Mouse (Mus musculus) left cerebral cortex, adult 8-10 months (tissue): ENCODE measurements around the gene Gm38655. TPM values are rescaled to one million over a fixed set of nuclear protein-coding genes. Genes with fewer than 3 reads are reported as not detected.
"Not testable (repeated sequence)": the region's sequence is repeated elsewhere in the genome, so short reads cannot be mapped to it uniquely, and the experiment has no call there.

Source experiments
- DNase-seq, 2 experiments: peaks; one replicate each; pipeline ENCODE4 v3.0.0; 2022; ENCODE audit warnings: low spot score in 2 of 2
- total RNA-seq, 4 experiments: library from RNA; stranded (reverse); gene quantifications; 2 replicates each; pipeline ENCODE4 v1.2.4; 2022

The Gm38655 gene
- total RNA-seq, 4 experiments from 2014 or later = 0.42 TPM; not detected in 3

- no peak for DNase-seq
These were observed 2.7 kb downstream of the Gm38655 start for GRCm38 (mm10) chr17:25172558-25172957.

GRCm38 (mm10) chr17:25169706-25170105, 5.6 kb downstream of the Gm38655 start:
- DNase-seq = no peak

DNA sequence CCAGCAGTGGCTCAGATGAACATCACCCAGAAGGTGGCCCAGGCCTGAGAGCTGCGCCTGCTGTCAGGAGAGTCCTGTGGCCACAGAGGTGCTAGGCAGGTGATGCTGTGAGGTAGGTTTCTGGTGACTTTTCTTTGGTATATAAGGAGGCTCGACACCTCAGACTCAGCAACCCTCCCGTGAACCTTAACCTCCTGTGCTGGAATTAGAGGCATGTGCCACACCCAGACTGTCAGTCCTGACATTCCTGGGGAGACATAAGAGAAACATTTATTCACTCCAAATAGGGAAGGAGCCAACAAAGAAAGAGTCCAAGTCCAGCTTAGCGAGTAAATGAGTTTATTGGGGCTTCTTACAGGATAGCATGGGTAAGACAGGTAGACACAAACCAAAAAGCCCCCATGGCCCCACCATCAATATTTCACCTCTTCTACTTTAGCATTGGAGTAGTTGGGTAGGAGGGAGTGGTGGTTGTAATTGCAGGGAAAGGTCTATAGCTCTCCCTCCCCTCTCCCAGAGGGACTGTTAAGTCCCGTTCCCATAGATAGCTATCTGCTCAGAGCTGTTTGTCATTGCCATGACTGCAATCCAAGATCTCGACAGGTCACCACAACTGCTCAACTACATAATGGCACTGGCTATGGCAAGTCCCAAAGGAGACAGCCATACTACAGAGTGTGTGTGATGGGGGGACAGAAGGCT, 9.2 kb downstream of the Gm38655 start:
- no peak for DNase-seq

DNA sequence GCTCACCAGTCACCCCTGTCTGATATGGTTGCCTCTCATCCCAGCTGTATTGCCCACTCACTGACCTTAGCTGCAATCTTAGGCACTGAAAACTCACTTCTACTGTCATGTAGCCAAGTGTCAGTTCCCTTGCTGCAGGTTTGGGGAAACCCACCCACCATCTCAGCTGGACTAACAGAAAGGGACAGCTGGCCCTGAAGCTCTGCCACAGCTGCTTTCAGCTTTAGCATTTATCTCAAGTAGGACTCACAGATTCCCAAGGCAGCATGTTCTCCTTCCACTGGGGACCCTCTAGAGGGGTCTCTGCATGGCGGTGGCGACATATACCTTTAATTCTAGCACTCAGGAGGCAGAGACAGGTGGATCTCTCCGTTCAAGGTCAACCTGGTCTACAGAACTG, 10.5 kb downstream of the Gm38655 start:
- no peak for DNase-seq

GRCm38 (mm10) chr17:25163387-25163786, 11.9 kb downstream of the Gm38655 start:
- no peak for DNase-seq

DNA sequence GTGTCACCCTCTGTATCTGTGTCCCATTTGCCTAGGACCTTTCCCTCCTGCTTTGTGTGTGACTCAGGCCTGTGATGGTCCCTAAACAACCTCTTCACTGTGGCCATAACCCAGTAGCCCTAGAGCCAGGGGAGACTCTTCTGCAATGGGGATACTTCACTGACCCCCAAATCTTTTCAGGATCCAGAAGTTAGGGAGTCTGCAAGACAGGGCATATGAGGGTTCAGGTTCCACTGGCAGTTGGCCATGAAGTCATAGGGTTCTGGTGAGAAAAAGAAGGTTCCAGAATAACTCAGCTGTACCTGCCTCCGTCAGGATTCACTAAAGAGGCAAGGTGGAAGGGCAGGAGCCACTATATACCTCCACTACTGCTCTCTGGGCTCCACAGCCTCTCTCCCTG, 13.1 kb downstream of the Gm38655 start, which contains the start of gene Ccdc154:
Ccdc154 (plus strand) TSS at position 301 of the 400 bp plus-strand sequence.
- DNase-seq = no peak

DNA sequence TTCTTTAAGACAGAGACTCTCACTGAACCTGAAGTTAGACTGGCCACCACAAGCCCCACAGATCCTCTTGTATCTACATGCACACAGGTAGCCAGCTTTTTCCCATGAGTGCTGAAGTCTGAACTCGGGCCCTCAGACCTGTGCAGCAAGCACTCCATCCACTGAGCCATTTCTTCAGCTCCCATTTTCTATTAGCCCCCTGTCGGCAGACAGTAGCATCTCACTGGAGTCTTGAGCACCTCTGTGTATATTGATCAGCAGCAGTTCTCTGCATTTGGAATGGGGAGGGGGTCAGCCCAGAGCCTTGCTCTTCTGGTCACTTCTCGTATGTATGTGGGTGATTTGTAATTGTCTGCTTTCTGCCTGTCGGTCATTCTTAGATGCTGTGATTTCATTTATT, 35.3 kb downstream of the Gm38655 start:
- DNase-seq = no peak

DNA sequence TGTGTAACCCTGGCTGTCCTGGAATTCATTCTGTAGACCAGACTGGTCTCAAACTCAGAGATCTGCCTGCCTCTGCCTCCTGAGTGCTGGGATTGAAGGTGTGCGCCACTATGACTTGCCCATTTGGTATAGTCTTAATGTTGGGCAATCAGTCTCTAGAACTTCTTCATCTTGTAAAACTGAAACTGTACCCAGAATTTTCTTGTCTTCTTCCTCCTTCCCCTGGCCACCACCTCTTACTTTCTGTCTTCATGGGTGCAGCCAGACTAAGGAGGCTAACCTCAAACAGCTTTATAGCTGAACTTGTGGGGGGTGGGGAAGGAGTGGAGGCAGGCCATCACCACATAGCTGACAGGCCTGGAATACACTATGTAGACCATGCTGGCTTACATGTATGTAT, 36.5 kb downstream of the Gm38655 start:
- no peak for DNase-seq

GRCm38 (mm10) chr17:25135622-25136021, 39.6 kb downstream of the Gm38655 start:
- DNase-seq = no peak

DNA sequence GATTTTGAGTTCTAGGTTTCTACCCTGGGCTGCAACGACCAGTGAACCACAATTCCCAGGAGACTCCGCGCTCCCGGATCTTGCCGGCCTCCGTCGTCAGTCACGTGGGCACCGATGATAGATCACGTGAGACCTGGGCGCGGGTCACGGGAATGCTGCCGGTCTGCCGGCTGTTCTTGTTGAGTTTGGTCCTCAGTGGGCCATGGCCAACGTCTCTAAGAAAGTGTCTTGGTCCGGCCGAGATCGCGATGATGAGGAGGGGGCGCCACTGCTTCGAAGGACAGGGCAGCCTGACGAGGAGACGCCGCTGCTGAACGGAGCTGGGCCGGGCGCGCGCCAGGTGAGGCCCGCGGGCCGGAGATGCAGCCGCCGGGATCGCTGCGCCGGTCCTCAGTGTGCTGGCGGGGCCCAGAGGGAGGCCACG, 42.0 kb downstream of the Gm38655 start, which contains the start of gene Clcn7:
Clcn7 (plus strand) TSS at position 117 of the 424 bp plus-strand sequence.
- DNase-seq = peak; percentile 91 to 93

DNA sequence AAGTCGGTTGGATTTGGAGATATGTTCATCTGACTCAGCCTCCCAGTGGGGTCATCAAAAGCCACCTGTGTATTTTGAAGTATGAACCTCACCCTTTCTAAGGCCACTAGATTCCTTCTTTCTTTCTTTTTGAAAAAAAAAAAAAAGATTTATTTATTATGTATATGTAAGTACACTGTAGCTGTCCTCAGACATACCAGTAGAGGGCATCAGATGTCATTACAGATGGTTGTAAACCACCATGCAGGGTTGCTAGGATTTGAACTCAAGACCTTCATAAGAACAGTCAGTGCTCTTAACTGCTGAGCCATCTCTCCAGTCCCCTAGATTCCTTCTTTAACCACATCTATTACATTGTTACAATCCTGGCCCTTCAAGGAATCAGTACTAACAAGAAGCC, 45.2 kb downstream of the Gm38655 start:
- no peak for DNase-seq

DNA sequence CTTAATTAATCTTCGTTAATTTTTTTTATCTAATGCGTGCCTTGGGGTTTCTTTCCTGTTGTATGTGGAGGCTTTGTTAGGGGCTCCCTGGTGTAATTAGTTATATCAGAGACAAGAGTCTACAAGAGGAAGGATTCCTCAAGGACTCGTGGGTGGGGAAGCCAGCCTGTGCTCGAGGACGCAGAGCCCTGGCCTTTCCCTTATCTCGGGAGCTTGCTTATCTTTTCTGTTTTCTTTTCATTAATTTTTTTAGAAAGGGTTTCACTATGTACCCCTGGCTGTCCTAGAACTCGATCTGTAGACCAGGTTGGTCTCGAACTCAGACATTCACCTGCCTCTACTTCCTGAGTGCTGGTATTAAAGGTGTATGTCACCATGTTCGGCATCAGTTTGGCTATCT, 47.6 kb downstream of the Gm38655 start:
- no peak for DNase-seq

DNA sequence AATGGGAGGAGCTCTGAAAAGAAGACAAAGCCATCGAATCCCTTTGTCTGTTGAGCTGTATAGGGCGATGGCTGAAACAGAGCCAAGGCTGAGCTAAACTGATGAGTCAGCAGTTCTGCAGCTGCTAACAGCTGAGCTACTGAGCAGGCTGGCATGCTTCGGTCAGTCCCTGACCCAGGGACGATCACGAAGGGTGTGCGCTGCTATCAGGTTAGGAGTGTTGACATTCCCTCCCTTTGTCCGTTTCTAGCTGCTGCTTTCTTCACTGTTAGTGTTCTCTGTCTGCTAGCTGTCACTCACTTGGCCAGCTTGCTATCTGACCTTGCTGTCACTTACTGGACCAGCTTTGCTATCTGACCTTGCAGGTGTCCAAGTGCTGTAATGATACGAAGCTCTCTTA, 48.2 kb downstream of the Gm38655 start:
- DNase-seq = no peak

DNA sequence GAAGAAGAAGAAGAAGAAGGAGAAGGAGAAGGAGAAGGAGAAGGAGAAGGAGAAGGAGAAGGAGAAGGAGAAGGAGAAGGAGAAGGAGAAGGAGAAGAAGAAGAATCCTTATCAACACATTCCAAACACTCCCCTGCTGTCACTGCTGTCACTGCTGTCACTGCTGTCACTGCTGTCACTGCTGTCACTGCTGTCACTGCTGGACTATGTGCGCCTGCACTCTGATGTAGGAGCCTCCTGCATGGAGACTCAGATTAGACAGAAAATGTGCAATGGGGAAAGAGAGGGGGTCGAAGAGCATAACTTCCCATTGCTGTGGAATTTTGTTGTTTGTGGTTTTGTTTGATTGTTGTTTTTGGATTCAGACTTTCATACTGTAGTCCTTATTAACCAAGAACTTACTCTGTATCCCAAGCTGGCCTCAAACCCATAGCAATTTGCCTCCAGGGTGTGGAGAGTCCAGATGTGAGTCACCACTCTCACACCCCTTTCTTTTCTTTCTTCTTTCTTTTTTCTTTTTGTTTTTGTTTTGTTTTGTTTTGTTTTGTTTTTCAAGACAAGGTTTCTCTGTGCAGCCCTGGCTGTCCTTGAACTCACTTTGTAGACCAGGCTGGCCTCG, 49.7 kb downstream of the Gm38655 start:
- DNase-seq = not testable (repeated sequence)

DNA sequence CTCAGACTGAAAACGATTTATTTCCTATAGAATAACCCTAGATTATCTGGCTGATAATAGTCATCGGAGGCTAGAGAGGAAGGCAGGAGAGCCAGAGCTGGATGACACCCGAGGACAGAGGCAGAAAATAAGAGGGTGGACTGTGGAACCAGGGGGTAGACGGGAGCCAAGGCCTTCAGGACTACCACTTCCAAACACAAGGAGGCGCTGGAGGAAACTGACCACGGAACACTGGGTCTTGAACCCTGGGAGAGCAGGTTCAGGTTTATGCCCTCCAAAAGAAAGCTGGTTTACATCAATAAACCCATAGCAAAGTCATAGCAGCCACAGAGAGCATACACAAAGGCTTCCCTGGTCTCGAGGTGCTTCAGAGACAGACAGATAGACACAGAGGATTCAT, 51.3 kb downstream of the Gm38655 start:
- no peak for DNase-seq

Other genes starting within 250 kb of the Gm38655 start
- gene Mapk8ip3, start 238.5 kb downstream of the Gm38655 start, total RNA-seq = 100 to 1,000 TPM; 348 to 379 (median 363) TPM
- gene Jpt2, start 214.8 kb downstream of the Gm38655 start, total RNA-seq = 1 to 10 TPM; 5.4 to 7.7 (median 7.0) TPM
- 10 to 100 TPM; 25.7 to 28.9 (median 26.7) TPM for gene Cramp1l, start 159.7 kb downstream of the Gm38655 start, total RNA-seq
- gene Ift140, start 159.4 kb downstream of the Gm38655 start, total RNA-seq = 10 to 100 TPM; 17.4 to 21.5 (median 20.3) TPM
- 10 to 100 TPM in 3 of 4 experiments, 1 to 10 TPM in 1; 7.5 to 11.2 (median 10.6) TPM for gene Tmem204, start 91.9 kb downstream of the Gm38655 start, total RNA-seq
- gene Telo2, start 59.5 kb downstream of the Gm38655 start, total RNA-seq = 10 to 100 TPM; 22.6 to 34.6 (median 28.6) TPM
- under 1 TPM; 0.65 to 0.96 (median 0.75) TPM for gene Ptx4, start 54.7 kb downstream of the Gm38655 start, total RNA-seq
- gene Clcn7, start 42.1 kb downstream of the Gm38655 start, total RNA-seq = 10 to 100 TPM; 50.0 to 54.5 (median 51.1) TPM
- not detected for gene Ccdc154, start 13.0 kb downstream of the Gm38655 start, total RNA-seq
- gene BC003965, start 9.1 kb upstream of the Gm38655 start, total RNA-seq = 10 to 100 TPM; 17.7 to 19.9 (median 19.6) TPM
- gene Unkl, start 12.9 kb upstream of the Gm38655 start, total RNA-seq = 10 to 100 TPM; 37.0 to 40.0 (median 37.8) TPM
- gene Gnptg, start 64.7 kb upstream of the Gm38655 start, total RNA-seq = 10 to 100 TPM; 73.0 to 83.6 (median 76.1) TPM
- 10 to 100 TPM; 18.4 to 26.5 (median 24.7) TPM for gene Tsr3, start 64.7 kb upstream of the Gm38655 start, total RNA-seq
- 10 to 100 TPM; 14.5 to 33.9 (median 31.2) TPM for gene Baiap3, start 80.9 kb upstream of the Gm38655 start, total RNA-seq
- 100 to 1,000 TPM; 228 to 239 (median 235) TPM for gene Ube2i, start 99.2 kb upstream of the Gm38655 start, total RNA-seq
- not detected for gene Prss34, start 122.9 kb upstream of the Gm38655 start, total RNA-seq
- gene Prss28, start 133.2 kb upstream of the Gm38655 start, total RNA-seq = not detected
- not detected for gene Prss29, start 143.2 kb upstream of the Gm38655 start, total RNA-seq
- not detected for gene Tpsab1, start 170.1 kb upstream of the Gm38655 start, total RNA-seq
- gene Tpsb2, start 190.8 kb upstream of the Gm38655 start, total RNA-seq = not detected
- gene Tpsg1, start 193.8 kb upstream of the Gm38655 start, total RNA-seq = not detected